Mouse (Mus musculus) lung, embryonic 14.5 days (tissue): ENCODE results near the gene Cntnap2. TPM values are rescaled to one million over a fixed set of nuclear protein-coding genes. Genes with fewer than 3 reads are reported as not detected.

Experiments used
- ATAC-seq: fragments of 200-750 bp; cut with Nextera tagmentation; 2 replicates; pipeline ENCODE4 v1.8.0; 2017; ENCODE audit warnings: mild to moderate bottlenecking, moderate TSS enrichment, moderate library complexity; ENCODE audit not compliant: insufficient read depth
- DNase-seq: peaks from one replicate; pipeline ENCODE4 v3.0.0-alpha.2; 2015
- H3K27ac ChIP-seq: fragments of 300-500 bp; sonication (generic); 2 replicates; pipeline ENCODE4 v1.5.1; 2014; ENCODE audit warnings: low read depth, mild to moderate bottlenecking, moderate library complexity
- H3K27me3 ChIP-seq: fragments of 300-500 bp; sonication (generic); 2 replicates; pipeline ENCODE4 v1.6.1; 2014; ENCODE audit warnings: low read length, control low read depth; ENCODE audit not compliant: insufficient read depth
- H3K36me3 ChIP-seq: fragments of 300-500 bp; sonication (generic); 2 replicates; pipeline ENCODE4 v1.6.1; 2014; ENCODE audit warnings: control low read depth; ENCODE audit not compliant: insufficient read depth
- H3K4me1 ChIP-seq: fragments of 300-500 bp; sonication (generic); 2 replicates; pipeline ENCODE4 v1.6.1; 2014; ENCODE audit warnings: antibody characterized with exemption, control low read depth; ENCODE audit not compliant: insufficient read depth
- H3K4me2 ChIP-seq: fragments of 300-500 bp; sonication (generic); 2 replicates; pipeline ENCODE4 v1.6.1; 2014; ENCODE audit warnings: mild to moderate bottlenecking
- H3K4me3 ChIP-seq: fragments of 300-500 bp; sonication (generic); 2 replicates; pipeline ENCODE4 v1.5.1; 2014; ENCODE audit warnings: low read depth, low read length
- H3K9ac ChIP-seq: fragments of 300-500 bp; sonication (generic); 2 replicates; pipeline ENCODE4 v1.6.1; 2014
- H3K9me3 ChIP-seq: fragments of 300-500 bp; sonication (generic); 2 replicates; pipeline ENCODE4 v1.6.1; 2016; ENCODE audit warnings: low read depth, low read length, control low read depth
- CTCF ChIP-seq: IDR thresholded peaks from 2 replicates; pipeline ENCODE4 v1.5.1; 2016; ENCODE audit warnings: antibody characterized with exemption, low read depth
- WGBS: fragments of 180-500 bp; shearing (Covaris S2); extraction: QIAGEN DNeasy Blood & Tissue Kit; methylation state at CpG from one replicate; pipeline ENCODE4 v1.1.7; 2014; 5-methylcytosine and 5-hydroxymethylcytosine counted together
- polyA plus RNA-seq: library from polyadenylated mRNA; unstranded; fragments of >200 nt; fragmentation: Nextera tagmentation; extraction: Ambion mirVana; gene quantifications from 2 replicates; pipeline ENCODE4 v1.2.1, GENCODE M21; 2014

Cntnap2 gene
- polyA plus RNA-seq, 1 experiment from 2014 or later: 1.0 TPM

DNA sequence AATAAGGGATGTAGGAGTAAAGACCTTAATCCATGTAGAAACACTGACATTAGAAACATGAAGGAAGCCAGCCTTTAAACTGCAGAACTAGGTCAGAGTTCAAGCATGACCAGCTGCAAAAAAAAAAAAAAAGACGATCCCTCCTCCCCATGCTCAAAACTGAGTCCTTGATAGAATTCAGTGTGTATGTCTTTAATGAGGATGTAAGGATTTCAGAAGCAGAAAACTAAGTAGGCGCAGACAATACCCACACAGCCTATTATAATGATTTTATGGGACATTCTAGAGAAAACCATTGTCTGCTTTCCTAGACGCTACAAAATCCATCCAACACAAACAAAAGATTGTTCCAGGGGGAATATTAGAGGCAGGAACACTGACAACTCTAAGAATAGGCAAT lies 2168.4 kb downstream of the Cntnap2 start:
- no peaks in the 10 kb centered on the region for H3K4me1 ChIP-seq
- no peak for TF ChIP-seq CTCF
- no peak overlapping the region for H3K27ac ChIP-seq
- no peak overlapping the region for H3K4me2 ChIP-seq
- H3K9ac ChIP-seq: no peak overlapping the region
- no peaks in the 10 kb centered on the region for H3K27me3 ChIP-seq
- no peaks in the 10 kb centered on the region for H3K9me3 ChIP-seq
- no peak overlapping the region for H3K4me3 ChIP-seq
- 51% methylated on average over 3 of the region's 3 CpGs for WGBS
- H3K36me3 ChIP-seq: no peaks in the 10 kb centered on the region
- DNase-seq (no peak), ATAC-seq (no peak)

GRCm38 (mm10) chr6:47228676-47229317 lies 2169.6 kb downstream of the Cntnap2 start:
- 55% methylated on average over 7 of the region's 7 CpGs for WGBS
- Histone ChIP-seq H3K9me3 (no peaks in the 10 kb centered on the region), H3K4me1 (no peaks in the 10 kb centered on the region), H3K27ac (no peak overlapping the region), H3K4me3 (no peak overlapping the region), H3K36me3 (no peaks in the 10 kb centered on the region), H3K9ac (no peak overlapping the region), H3K4me2 (no peak overlapping the region), H3K27me3 (no peaks in the 10 kb centered on the region)
- no peak for ATAC-seq
- no peak for DNase-seq
- no peak for TF ChIP-seq CTCF

DNA sequence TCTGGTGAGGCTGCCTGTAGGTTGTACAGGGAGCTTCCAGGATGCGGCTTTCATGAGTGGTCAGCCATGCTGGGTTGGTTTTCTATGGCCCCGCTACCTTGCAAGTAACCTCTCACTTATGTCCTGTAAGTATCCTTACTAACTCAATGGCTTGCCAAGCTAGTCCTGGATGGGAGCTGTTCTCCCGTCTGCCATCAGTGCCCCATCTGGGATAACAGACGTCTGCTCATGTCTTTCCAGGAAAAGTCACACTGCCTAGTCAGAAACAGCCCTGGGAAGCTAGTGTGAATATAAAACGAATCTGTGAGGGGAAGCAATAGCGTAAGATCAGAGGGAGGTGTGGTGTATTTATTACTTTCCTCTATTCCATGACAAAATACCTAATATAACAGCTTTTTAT lies 2172.4 kb downstream of the Cntnap2 start:
- WGBS: 64% methylated on average over 6 of the region's 6 CpGs
- H3K36me3 ChIP-seq: no peaks in the 10 kb centered on the region
- no peak for ATAC-seq

DNA sequence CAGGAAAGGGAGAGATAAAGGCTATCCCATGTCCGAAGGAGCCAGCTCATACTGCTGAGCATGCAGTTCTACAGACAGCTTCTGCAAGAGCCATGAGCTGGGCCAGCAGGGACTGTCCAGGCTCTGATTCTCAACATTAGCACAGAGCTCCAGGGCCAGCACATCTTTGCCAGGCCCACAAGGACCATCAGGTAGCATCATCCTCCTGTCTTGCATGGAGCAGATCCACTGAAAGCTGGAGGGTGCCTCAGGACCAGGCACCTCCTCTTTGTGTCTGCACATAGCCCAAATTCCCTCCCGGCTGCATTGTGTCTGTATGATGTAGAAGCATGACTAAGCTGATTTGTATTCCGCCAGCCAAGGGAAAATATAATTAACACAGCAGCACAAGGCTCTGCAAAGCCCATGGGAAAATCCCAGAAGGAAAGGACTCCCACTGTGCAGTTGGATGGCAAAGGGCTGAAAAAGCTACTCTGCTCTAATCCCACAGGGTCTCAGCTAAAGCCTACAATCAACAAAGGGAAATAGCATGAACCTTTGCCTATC lies 2180.3 kb downstream of the Cntnap2 start:
- no peak for DNase-seq
- no peak for TF ChIP-seq CTCF

More for the DNA sequence above, 2172.4 kb downstream of the Cntnap2 start:
- H3K27ac ChIP-seq: no peak overlapping the region
- no peaks in the 10 kb centered on the region for H3K4me1 ChIP-seq
- H3K27me3 ChIP-seq: no peaks in the 10 kb centered on the region
- no peak for TF ChIP-seq CTCF
- H3K4me2 ChIP-seq: no peak overlapping the region
- DNase-seq: no peak
- H3K9ac ChIP-seq: no peak overlapping the region
- no peaks in the 10 kb centered on the region for H3K9me3 ChIP-seq
- no peak overlapping the region for H3K4me3 ChIP-seq

DNA sequence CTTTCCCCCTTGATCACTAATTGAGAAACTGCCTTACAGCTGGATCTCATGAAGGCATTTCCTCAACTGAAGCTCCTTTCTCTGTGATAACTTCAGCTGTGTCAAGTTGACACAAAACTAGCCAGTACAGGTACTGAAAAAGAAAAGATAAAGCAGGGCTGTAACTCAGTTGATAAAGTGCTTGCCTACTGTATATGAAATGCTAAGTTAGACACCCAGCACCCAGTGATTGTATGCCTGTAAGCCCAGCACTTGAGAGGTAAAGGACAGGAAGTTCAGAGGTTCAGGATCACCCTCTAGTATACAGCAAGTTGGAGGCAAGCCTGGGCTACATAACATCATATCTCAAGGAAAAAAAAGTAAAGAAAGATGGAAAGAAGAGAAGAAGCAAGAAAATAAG lies 2182.2 kb downstream of the Cntnap2 start:
- ATAC-seq (no peak), DNase-seq (no peak)
- no peaks in the 10 kb centered on the region for H3K27me3 ChIP-seq
- no peak overlapping the region for H3K9ac ChIP-seq
- no peaks in the 10 kb centered on the region for H3K36me3 ChIP-seq
- H3K4me3 ChIP-seq: no peak overlapping the region
- H3K4me1 ChIP-seq: no peaks in the 10 kb centered on the region
- no peak for TF ChIP-seq CTCF
- H3K27ac ChIP-seq: no peak overlapping the region
- no peak overlapping the region for H3K4me2 ChIP-seq
- H3K9me3 ChIP-seq: no peaks in the 10 kb centered on the region

More for the DNA sequence above, 2180.3 kb downstream of the Cntnap2 start:
- Histone ChIP-seq H3K27me3 (no peaks in the 10 kb centered on the region), H3K27ac (no peak overlapping the region), H3K4me1 (no peaks in the 10 kb centered on the region), H3K4me3 (no peak overlapping the region), H3K9me3 (no peaks in the 10 kb centered on the region), H3K4me2 (no peak overlapping the region), H3K9ac (no peak overlapping the region), H3K36me3 (no peaks in the 10 kb centered on the region)
- 40% methylated on average over 3 of the region's 3 CpGs for WGBS
- ATAC-seq: no peak

DNA sequence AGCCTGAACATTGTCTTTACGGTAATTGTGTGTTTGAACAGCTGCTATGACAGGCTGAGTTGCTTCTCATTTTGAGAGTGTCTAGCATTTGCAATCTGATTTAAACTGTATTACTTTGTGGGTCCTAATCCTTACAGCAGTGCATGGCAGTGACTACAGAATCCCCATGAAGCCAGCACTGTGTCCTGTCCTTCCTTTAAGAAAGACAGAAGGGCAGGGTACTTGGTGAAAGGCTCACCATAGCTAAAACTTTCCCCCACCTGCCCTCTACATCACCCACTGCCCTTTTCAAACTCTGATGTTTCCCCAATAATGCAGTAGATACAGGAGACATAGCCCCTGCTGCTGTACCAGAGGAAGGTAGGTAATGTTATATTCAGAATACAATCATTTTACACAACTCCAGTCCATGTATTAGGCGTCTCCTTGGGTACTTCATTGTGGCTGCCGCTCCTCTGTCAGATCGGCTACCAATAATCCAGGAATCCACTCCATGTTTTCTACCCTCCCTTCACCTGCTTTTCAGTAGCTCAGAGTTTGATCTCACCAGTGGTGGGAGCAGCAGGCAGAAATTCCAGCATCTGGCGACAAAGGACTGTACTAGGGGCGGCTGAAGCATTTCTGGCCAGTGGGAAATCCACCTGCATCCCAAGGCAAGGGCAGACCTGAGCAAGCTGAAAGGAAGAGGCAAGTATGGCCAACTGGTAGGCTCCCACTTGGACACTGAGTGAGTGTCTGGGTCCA lies 2184.9 kb downstream of the Cntnap2 start:
- peak; percentile 86 for DNase-seq
- no peak overlapping the region for H3K4me3 ChIP-seq
- H3K27me3 ChIP-seq: no peaks in the 10 kb centered on the region

DNA sequence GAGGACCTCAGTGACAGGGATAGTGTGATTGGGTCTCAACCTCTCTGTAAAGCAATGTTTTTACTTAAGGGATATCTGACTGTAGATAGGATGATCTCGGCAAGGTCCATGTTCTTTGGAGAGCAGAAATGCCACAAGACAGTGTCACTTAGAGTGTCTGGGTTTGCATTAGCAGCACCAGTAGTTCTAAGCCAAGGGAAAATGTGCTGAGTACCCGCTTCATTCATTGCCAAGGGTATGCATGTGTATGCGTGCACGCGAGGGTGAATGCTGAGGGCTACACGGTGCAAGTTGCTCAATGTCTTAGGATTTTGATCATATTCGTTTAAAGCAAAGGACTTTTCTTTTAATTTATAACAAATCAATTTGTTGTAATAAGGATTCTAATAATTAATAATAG lies 2185.5 kb downstream of the Cntnap2 start:
- no peaks in the 10 kb centered on the region for H3K36me3 ChIP-seq
- no peaks in the 10 kb centered on the region for H3K4me1 ChIP-seq
- DNase-seq (no peak), ATAC-seq (peak; percentile 62; the same call in 1 of the 2 replicates)
- no peak for TF ChIP-seq CTCF
- no peaks in the 10 kb centered on the region for H3K9me3 ChIP-seq
- WGBS: 20% methylated on average over 7 of the region's 7 CpGs
- H3K27me3 ChIP-seq: no peaks in the 10 kb centered on the region
- no peak overlapping the region for H3K9ac ChIP-seq
- peak overlapping the region; percentile 37 for H3K4me2 ChIP-seq
- no peak overlapping the region for H3K27ac ChIP-seq
- H3K4me3 ChIP-seq: no peak overlapping the region

More for the DNA sequence above, 2184.9 kb downstream of the Cntnap2 start:
- Histone ChIP-seq H3K9ac (no peak overlapping the region), H3K36me3 (no peaks in the 10 kb centered on the region), H3K4me2 (peak overlapping the region; percentile 37), H3K27ac (no peak overlapping the region), H3K9me3 (no peaks in the 10 kb centered on the region), H3K4me1 (no peaks in the 10 kb centered on the region)
- 14% methylated on average over 6 of the region's 6 CpGs for WGBS
- ATAC-seq: peak; percentile 86
- no peak for TF ChIP-seq CTCF
